Mouse (Mus musculus): ENCODE measurements around the gene Hirip3.
"Not testable (repeated sequence)": the region's sequence is repeated elsewhere in the genome, so short reads cannot be mapped to it uniquely, and the experiment has no call there.

Gene Hirip3

DNA sequence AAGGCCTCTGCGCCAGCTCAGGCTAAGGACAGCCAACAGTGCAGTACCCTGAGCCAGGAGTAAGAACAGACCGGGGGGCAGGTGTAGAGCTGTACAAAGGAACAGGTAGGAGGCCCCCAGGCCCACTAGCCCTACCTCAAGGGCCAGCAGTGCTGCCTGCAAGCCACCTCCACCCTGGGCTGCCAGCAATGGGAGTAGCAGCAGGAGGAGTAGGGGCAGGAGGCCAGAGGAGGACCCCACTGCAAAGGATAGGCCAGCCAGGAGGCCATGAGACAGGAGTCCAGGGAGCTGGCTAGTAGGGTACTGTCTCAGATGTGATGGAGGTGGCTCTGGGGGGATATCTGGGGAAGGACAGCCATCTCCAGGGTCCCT lies 8.7 kb downstream of the Hirip3 start:
- CTCF ChIA-PET, result interaction anchor here in 1 of 4 experiments (0.5 kb wide), 1 partner anchor 257 kb away, joined by 4 read pairs; no protein-coding TSS in a partner anchor
- POLR2A ChIA-PET, result interaction anchor here in 3 of 4 experiments (0.9 to 5.8 kb wide), 7 partner anchors 8 to 58 kb away, joined by 3 to 35 read pairs (median 5); partner anchors contain the start of genes Hirip3 (in 2 of the 3), Ino80e (in 2 of the 3) and Taok2 (in 2 of the 3)

DNA sequence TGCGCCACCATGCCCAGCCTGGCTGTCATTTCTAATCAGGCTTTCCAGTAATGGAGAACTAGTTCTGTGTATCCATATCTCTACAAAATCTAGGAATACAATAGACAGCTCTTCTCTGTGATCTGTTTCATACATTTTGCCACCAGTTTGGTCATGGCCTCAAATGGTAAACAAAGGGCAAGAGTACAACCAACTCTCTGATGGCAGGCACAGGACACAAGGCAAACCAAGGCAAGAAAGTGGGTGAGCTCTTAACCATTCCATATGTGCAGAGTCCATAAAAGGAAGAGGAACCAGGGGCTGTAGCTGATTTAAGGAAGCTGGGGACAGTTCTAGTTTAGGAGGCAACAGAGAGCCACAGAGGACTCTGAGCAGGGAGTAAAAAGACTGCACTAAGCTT lies 15.5 kb downstream of the Hirip3 start:
- ChIA-PET POLR2A (interaction anchor here in 2 of 4 experiments (0.6 to 1.4 kb wide), 5 partner anchors 8 to 1104 kb away, joined by 3 to 7 read pairs (median 4); partner anchors contain the start of genes Hirip3 (in 1 of the 2) and Ino80e (in 1 of the 2)), CTCF (interaction anchor here in 1 of 4 experiments (0.6 kb wide), 1 partner anchor 90 kb away, joined by 3 read pairs; no protein-coding TSS in a partner anchor)

DNA sequence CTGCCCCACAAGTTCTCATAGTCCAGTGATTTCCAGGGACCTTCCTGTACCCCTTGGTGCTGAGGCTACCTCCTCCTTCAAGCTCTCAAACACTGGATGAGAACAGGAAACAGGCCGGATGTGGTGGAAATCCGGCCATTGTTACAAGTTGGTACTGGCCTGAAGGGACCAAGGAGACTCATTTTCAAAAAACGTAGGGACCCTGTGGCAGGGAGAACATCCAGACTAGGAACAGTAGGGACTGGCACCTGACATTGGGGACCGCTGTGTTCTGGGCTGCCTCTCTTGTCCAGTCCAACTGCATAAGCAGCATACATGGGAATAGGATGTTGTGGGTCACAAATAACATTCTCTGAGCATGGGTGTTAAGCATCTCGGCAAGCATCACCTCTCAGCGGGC lies 19.3 kb downstream of the Hirip3 start:
- ChIA-PET CTCF (no interaction called here), POLR2A (interaction anchor here in 1 of 4 experiments (0.8 to 1.1 kb wide), 3 partner anchors 20 to 31 kb away, joined by 3 to 6 read pairs (median 6); partner anchors contain the start of genes Hirip3 and Ino80e)

DNA sequence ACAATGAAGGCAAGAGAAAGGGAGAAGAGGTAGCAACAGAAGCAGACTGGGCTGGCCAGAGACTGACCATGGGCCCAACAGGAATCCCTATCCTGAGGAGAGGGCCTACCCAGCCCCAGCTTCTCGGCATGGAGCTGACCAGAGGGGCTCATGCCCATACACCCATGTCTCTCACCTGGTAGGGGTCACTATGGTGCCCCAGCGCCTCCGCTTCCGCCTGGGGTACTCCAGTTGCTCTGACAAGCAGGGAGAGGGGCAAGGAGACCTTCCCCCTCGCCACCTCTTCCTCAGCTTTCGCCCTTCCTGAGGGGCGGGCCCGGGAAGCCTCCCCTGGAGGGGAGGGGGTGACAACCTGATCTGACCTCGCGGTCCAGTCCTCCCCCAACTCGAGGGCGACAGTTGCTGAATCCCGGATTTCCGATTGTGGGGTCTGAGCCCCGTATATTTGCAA lies 22.0 kb downstream of the Hirip3 start:
- ChIA-PET CTCF (interaction anchor here in 1 of 4 experiments (0.6 kb wide), 1 partner anchor 1113 kb away, joined by 7 read pairs; no protein-coding TSS in a partner anchor), POLR2A (interaction anchor here (0.6 to 3.3 kb wide), 17 partner anchors 12 to 456 kb away, joined by 3 to 31 read pairs (median 5); partner anchors contain the start of genes Hirip3 (in 4 of the 4), Ino80e (in 4 of the 4), Fam57b (in 1 of the 4) and Kctd13 (in 1 of the 4))

DNA sequence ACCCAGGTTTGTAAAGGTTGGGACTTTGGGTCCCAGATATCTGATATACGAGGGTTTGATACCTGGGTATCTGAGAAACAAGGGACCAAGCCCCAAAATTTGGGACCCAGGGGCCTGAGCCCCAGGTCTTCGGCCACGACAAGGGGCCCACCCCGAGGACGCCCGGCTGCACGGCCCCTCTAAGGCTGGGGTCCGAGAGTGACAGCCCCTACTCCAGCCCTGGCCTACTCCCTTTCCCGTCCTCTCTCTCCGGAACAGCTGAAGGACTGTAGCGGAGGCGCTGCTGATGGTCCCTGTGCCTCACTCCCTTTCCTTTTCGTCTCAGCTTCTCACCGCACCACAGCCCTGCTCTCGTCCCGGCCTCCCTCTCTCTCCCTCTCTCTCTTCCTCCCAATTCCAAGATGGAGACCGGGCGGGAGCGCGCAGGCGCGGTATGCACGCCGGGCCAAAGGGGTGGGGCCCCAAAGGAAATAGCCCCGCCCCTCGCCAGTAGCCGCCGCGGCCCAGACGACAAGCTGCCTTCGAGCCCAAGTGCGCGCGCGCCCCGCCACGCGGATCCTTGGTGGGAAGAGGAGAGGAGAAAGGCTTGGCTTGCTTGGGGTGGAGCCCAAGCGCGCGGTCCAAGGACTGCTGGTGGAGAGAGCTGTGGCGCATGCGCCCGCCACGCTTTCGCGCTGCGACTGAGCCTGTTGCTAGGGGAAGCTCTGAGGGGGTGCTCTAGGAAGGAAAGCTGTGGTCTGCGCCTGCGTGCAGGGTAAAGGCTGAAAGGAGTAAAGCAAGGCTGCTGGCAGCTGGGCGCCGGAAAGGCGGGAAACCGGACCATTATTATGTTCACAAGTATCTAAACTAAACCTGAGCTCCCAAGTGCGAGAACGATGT lies 22.8 kb downstream of the Hirip3 start, which contains the start of gene Taok2:
Gene Taok2, minus strand, starts transcription at position 418 of the 879 bp plus-strand sequence.
- POLR2A ChIA-PET, result interaction anchor here (0.6 to 3.3 kb wide), 72 partner anchors 8 to 897 kb away, joined by 3 to 31 read pairs (median 4); partner anchors contain the start of genes Hirip3 (in 4 of the 4), Ino80e (in 4 of the 4), Kctd13 (in 2 of the 4) and Kif22 (in 2 of the 4)
- CTCF ChIA-PET, result interaction anchor here (0.6 to 1.1 kb wide), 15 partner anchors 11 to 1112 kb away, joined by 3 to 7 read pairs (median 3); partner anchors contain the start of genes Pagr1a (in 2 of the 4), Doc2a (in 1 of the 4) and Pagr1b (in 1 of the 4)

DNA sequence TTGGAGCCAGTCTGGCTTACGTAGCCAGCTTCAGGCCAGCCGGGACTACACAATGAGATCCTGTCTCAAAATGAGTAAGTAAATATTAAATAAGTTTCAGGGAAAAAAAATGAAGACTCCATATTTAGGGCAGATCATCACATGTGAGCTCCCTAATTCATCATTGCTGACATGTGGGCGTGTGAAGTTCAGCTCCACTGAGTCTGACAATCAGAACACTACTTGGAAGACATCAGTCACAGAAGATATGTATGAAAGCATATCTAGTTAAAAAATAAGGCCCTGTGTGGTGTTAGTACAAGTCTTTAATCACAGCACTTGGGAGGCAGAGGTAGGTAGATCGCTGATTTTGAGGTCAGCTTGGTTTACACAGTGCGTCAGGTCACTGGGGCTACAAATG lies 25.5 kb downstream of the Hirip3 start:
- ChIA-PET POLR2A (interaction anchor here in 3 of 4 experiments (0.6 to 1.4 kb wide), 3 partner anchors 10 to 113 kb away, joined by 3 to 5 read pairs (median 3); partner anchors contain the start of gene Kctd13 (in 1 of the 3)), CTCF (interaction anchor here in 1 of 4 experiments (0.6 kb wide), 2 partner anchors 67 to 468 kb away, joined by 4 to 6 read pairs; no protein-coding TSS in a partner anchor)

DNA sequence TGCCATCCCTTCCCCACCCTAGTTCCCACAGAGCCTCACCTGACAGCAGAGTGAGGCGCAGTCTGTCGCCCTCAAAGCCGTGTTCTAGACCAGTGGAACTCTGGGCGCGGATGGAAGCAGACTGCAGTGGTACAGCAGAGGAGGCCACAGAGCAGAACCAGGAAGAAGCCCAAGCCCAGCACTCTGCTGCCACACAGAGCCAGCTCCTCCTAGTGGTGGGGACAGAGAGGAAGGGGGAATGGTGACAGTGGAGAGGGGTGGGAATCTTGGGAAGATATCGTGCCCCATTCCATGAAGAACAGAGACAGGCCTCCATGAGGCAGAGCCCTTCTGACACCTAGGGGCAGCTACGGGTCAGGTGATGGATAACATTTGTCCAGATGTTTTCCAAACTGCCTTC lies 27.1 kb downstream of the Hirip3 start:
- ChIA-PET POLR2A (interaction anchor here in 3 of 4 experiments (0.8 to 1.4 kb wide), 8 partner anchors 9 to 91 kb away, joined by 3 to 5 read pairs (median 3); partner anchors contain the start of genes Fam57b (in 1 of the 3) and Kctd13 (in 1 of the 3)), CTCF (interaction anchor here (0.6 to 1.5 kb wide), 12 partner anchors 9 to 243 kb away, joined by 3 to 8 read pairs (median 4); partner anchors contain the start of genes 4930451I11Rik (in 1 of the 4) and Hirip3 (in 1 of the 4))

DNA sequence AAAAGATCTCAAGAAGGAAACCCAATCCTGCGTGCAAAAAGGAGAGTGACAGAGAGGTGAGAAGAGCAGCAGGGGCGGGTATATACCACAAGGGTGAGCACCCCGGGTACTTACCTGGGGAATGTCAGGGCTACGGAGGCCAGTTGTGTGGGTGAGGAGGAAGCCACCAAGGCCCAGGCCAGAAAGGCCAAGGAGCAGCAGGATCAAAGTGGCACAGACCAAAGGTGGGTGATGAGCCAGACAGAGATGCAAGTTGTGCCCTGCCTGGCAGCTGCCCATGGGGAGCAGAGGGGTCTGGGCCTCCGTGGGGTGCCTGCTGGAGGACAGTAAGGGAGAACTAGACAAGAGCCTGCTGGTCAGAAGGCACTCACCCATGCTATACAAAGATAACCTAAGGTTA lies 35.1 kb downstream of the Hirip3 start:
- ChIA-PET POLR2A (interaction anchor here in 3 of 4 experiments (0.8 to 2.0 kb wide), 13 partner anchors 8 to 216 kb away, joined by 3 to 27 read pairs (median 4); partner anchors contain the start of genes Taok2 (in 3 of the 3), Hirip3 (in 1 of the 3) and Ino80e (in 1 of the 3)), CTCF (interaction anchor here in 1 of 4 experiments (1.3 kb wide), 1 partner anchor 8 kb away, joined by 5 read pairs; no protein-coding TSS in a partner anchor)

DNA sequence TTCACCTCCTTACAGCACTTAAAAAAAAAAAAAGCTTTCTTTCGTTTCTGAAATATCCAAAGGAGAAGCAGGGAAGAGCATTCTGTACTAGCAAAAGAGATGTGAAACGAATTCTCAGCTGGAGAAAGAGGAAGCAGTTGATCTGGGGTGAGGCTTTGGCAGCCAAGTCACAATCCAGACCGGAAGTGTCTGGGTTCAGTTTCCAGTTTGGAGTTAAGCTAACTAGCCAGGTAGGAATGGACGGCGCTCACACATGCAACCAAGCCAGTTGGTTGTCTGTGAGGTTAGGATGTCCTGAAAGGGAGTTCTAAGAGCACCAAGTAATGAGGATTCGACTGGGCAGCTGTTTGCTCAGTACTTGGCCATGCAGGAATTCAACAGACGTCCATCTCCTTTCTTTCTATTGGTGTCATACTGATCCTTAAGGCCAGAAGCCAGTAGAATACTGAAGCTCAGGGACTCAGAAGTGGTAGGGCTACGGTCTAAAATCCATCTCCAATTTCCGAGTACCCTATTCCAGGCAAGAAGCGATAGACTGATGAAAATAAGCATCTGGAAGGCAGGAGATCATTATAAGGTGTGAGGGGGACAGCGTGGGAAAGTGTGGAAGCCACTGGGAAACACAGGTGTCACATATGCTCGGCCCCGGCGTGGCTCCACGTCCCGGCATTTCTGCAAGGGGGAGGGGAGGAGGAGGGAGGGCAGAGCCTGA lies 35.8 kb downstream of the Hirip3 start:
- ChIA-PET CTCF (interaction anchor here in 2 of 4 experiments (0.6 to 1.3 kb wide), 4 partner anchors 9 to 87 kb away, joined by 3 to 5 read pairs (median 4); partner anchors contain the start of gene Taok2 (in 1 of the 2)), POLR2A (interaction anchor here (0.6 to 2.0 kb wide), 35 partner anchors 9 to 363 kb away, joined by 3 to 27 read pairs (median 3); partner anchors contain the start of genes Taok2 (in 3 of the 4), Maz (in 2 of the 4), Dctpp1 (in 1 of the 4) and Doc2a (in 1 of the 4))

DNA sequence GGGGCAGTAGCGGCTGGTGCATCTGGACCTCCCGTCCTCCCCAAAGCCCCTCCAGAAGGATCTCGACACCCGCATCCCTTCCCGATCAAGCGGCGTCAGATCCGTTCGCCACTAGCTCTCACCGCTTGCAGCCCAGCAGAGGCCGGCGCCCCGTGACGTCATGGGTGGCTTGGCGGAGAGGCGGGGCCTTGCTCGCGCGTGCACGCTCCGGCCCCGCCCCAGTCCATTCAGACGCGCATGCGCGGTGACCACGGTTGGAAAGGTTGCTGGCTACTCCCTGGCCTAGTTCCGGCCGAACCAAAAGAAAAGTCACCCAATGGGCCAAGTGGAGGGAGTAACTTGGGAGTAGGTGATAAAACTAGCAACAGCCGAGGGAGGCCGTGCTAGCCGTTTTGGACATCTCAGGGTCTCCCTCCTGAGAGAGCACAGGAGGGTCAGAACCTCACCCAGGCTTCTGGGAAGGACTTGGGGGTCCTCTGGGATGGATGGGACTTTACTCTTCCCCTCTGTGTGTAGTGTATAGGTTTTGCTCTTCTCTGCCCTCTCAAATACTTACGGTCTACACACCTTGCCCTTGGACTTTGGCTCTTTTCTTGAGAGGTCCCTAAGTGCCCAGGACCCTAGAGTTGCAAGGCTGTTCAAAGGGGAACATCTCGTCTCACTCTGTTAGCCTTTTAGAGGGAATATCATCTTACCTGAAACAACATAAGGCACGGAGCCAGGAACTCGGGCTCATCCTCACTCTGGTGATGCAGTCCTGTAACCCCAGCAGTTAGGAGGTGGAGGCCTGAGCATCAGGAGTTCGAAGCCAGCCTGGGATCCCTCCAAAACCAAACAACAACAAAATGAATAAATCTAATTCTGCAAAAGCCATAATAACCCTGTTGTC lies 36.6 kb downstream of the Hirip3 start:
- ChIA-PET POLR2A (interaction anchor here (0.6 to 2.0 kb wide), 32 partner anchors 9 to 362 kb away, joined by 3 to 27 read pairs (median 3); partner anchors contain the start of genes Taok2 (in 3 of the 4), Maz (in 2 of the 4), Dctpp1 (in 1 of the 4) and Doc2a (in 1 of the 4)), CTCF (interaction anchor here in 2 of 4 experiments (0.5 to 1.3 kb wide), 4 partner anchors 9 to 35 kb away, joined by 3 to 5 read pairs (median 4); partner anchors contain the start of genes Kctd13 (in 1 of the 2) and Taok2 (in 1 of the 2))

DNA sequence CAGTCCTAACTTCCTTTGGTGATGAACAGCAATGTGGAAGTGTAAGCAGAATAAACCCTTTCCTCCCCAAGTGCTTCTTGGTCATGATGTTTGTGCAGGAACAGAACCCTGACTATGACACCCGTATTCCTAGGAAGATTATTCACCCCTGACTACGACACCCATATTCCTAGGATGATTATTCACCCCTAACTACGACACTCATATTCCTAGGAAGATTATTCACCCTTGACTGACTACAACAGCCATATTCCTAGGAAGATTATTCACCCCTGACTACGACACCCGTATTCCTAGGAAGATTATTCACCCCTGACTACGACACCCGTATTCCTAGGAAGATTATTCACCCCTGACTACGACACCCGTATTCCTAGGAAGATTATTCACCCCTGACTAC lies 38.0 kb downstream of the Hirip3 start:
- CTCF ChIA-PET, POLR2A ChIA-PET: not testable (repeated sequence)

DNA sequence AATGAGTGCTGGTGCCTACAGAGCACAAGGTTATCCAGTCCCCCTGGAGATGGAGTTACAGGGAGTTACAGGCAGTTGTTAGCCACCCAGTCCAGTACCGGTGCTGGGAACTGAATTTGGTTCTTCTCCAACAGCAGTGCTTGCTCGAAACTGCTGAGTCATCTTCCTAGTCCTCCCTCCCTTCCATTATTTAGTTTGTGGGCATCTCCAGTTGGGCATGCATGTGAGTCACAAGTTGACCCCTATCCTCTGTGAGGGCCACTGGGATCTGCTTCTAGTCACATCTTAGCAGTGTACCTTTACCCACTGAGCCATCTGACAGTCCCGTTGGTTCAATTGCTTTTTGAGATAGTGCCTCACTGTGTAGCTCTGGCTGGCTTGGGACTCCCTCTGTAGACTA lies 43.8 kb downstream of the Hirip3 start:
- CTCF ChIA-PET, result interaction anchor here in 1 of 4 experiments (0.8 kb wide), 1 partner anchor 491 kb away, joined by 3 read pairs; no protein-coding TSS in a partner anchor
- POLR2A ChIA-PET, result interaction anchor here in 3 of 4 experiments (0.7 to 1.4 kb wide), 5 partner anchors 21 to 466 kb away, joined by 3 to 4 read pairs (median 3); partner anchors contain the start of gene Taok2 (in 1 of the 3)

DNA sequence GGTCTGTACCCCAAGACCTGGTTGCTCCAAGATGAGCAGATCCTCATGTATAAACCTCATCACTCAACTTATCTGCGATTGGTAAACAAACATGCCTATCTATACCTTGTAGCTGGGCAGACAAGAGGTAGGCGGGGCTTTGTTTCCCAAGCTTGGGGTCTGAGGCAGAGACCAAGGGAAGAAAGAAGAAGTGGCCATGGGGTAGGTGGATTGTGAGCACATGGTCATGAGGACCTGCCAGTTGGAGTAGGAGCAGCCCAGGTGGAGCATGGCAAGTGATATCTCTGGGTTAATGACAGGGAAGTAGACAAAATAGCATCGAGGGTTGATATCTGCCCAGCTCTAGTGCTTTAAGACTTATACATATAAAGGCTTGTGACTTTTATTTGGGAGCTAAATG lies 53.1 kb downstream of the Hirip3 start:
- POLR2A ChIA-PET, result interaction anchor here in 1 of 4 experiments (1.0 to 1.1 kb wide), 3 partner anchors 15 to 74 kb away, joined by 3 read pairs; no protein-coding TSS in a partner anchor
- CTCF ChIA-PET, result interaction anchor here in 1 of 4 experiments (0.6 kb wide), 1 partner anchor 35 kb away, joined by 3 read pairs; the partner anchor contains the start of gene Sez6l2

All from embryonic stem cell, embryonic (primary cell).